Mouse (Mus musculus): ENCODE results near the gene Psmd2.

DNA sequence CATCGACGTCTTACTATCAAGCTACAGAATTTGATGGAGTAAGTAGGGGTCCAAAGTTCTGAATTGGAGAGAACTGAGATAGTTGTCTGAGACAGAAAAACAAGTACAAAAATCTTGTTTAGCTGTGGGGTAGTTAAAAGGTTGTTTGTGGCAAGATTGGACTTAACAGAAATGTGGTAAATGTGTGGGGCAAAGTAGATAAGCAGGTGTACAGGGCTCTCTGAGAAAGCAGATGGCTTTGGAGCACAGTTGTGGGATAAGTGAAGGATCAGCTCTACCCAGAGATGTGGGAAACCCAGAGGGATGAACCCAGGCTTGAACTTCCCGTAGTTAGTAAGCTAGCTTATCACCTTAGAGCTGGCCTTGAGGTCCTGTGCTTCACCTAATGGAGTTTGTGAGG lies 39.3 kb downstream of the Psmd2 start:
- TF ChIP-seq CTCF (IDR thresholded peaks at IDR 0.05; ENCODE audit: control insufficient read depth, insufficient read depth, low read length) (no peak), POLR2A (IDR thresholded peaks at IDR 0.05; ENCODE audit: borderline replicate concordance, control insufficient read depth, low read depth, low read length) (no peak)
